Mouse (Mus musculus) small intestine, adult 10 weeks (tissue): Measurements from ENCODE around the gene Pid1. TPM values are rescaled to one million over a fixed set of nuclear protein-coding genes. Genes with fewer than 3 reads are reported as not detected.

Experiments used
- polyA plus RNA-seq: library from polyadenylated mRNA; stranded (reverse); fragments of 350-450 nt; fragmentation: Illumina TruSeq; extraction: RNeasy Lipid Tissue Mini Kit (QIAGEN cat#74804); gene quantifications from one replicate; pipeline ENCODE4 v1.2.3, GENCODE M21; 2014; ENCODE audit warnings: low replicate concordance

Pid1 gene
- 12.5 TPM for polyA plus RNA-seq

GRCm38 (mm10) chr1:84363967-84364366, at the start of gene Pid1:
TSS of gene Pid1 (minus strand) at chr1:84364180.

